Mouse (Mus musculus) hindbrain, embryonic 16.5 days (tissue): ENCODE data around the gene Mt1. TPM values are rescaled to one million over a fixed set of nuclear protein-coding genes. Genes with fewer than 3 reads are reported as not detected.
A peak's percentile ranks its signal among the peaks of the same experiment; 100 is the strongest.

Source experiments
- ATAC-seq: fragments of 200-750 bp; cut with Nextera tagmentation; 2 replicates; pipeline ENCODE4 v1.8.0; 2017; ENCODE audit warnings: moderate TSS enrichment, moderate library complexity
- H3K27ac ChIP-seq: fragments of 300-500 bp; sonication (generic); 2 replicates; pipeline ENCODE4 v1.5.1; 2014; ENCODE audit warnings: low read depth, mild to moderate bottlenecking, control low read depth, low read length, moderate library complexity
- H3K27me3 ChIP-seq: fragments of 300-500 bp; sonication (generic); replicated peaks from 2 replicates; pipeline ENCODE4 v1.6.1; 2014; ENCODE audit warnings: low read length; ENCODE audit not compliant: control insufficient read depth, insufficient read depth
- H3K36me3 ChIP-seq: fragments of 300-500 bp; sonication (generic); 2 replicates; pipeline ENCODE4 v1.6.1; 2014; ENCODE audit warnings: mild to moderate bottlenecking, low read length, moderate library complexity, mixed read lengths; ENCODE audit not compliant: control insufficient read depth, insufficient read depth
- H3K4me1 ChIP-seq: fragments of 300-500 bp; sonication (generic); 2 replicates; pipeline ENCODE4 v1.6.1; 2014; ENCODE audit warnings: low read depth, low read length; ENCODE audit not compliant: control insufficient read depth, insufficient read depth
- H3K4me2 ChIP-seq: fragments of 300-500 bp; sonication (generic); 2 replicates; pipeline ENCODE4 v1.6.1; 2014; ENCODE audit warnings: mild to moderate bottlenecking, low read length, control low read depth, moderate library complexity
- H3K4me3 ChIP-seq: fragments of 300-500 bp; sonication (generic); 2 replicates; pipeline ENCODE4 v1.5.1; 2014; ENCODE audit warnings: mild to moderate bottlenecking, low read length, control low read depth, moderate library complexity
- H3K9ac ChIP-seq: fragments of 300-500 bp; sonication (generic); 2 replicates; pipeline ENCODE4 v1.6.1; 2014; ENCODE audit warnings: low read depth, mild to moderate bottlenecking, control low read depth, low read length, moderate library complexity
- H3K9me3 ChIP-seq: fragments of 300-500 bp; sonication (generic); 2 replicates; pipeline ENCODE4 v1.6.1; 2014; ENCODE audit warnings: mild to moderate bottlenecking, low read length, moderate library complexity; ENCODE audit not compliant: control insufficient read depth
- WGBS: fragments of 180-500 bp; shearing (Covaris S2); extraction: QIAGEN DNeasy Blood & Tissue Kit; methylation state at CpG from one replicate; pipeline ENCODE4 v1.1.7; 2014; 5-methylcytosine and 5-hydroxymethylcytosine counted together
- polyA plus RNA-seq: library from polyadenylated mRNA; unstranded; fragments of >200 nt; fragmentation: Nextera tagmentation; extraction: Ambion mirVana; gene quantifications from 2 replicates; pipeline ENCODE4 v1.2.1, GENCODE M21; 2015

The Mt1 gene
- polyA plus RNA-seq, 1 experiment from 2014 or later = 210 TPM

GRCm38 (mm10) chr8:94192926-94193325 is 14.0 kb downstream of the Mt1 start:
- H3K36me3 ChIP-seq = no peaks in the 10 kb centered on the region
- no peaks in the 10 kb centered on the region for H3K4me1 ChIP-seq
- no peaks in the 10 kb centered on the region for H3K9me3 ChIP-seq
- H3K4me2 ChIP-seq = no peak overlapping the region
- H3K27me3 ChIP-seq = no peaks in the 10 kb centered on the region
- ATAC-seq = no peak
- no peak overlapping the region for H3K27ac ChIP-seq
- no peak overlapping the region for H3K9ac ChIP-seq
- no peak overlapping the region for H3K4me3 ChIP-seq
- WGBS = 70% methylated on average over 1 of the region's 1 CpGs

- Histone ChIP-seq H3K4me2 (no peak overlapping the region), H3K27ac (no peak overlapping the region), H3K36me3 (no peaks in the 10 kb centered on the region), H3K4me1 (no peaks in the 10 kb centered on the region), H3K9ac (no peak overlapping the region), H3K27me3 (no peaks in the 10 kb centered on the region), H3K4me3 (no peak overlapping the region), H3K9me3 (no peaks in the 10 kb centered on the region)
- 85% methylated on average over 7 of the region's 7 CpGs for WGBS
- no peak for ATAC-seq
Measured at GRCm38 (mm10) chr8:94194591-94195223, 15.8 kb downstream of the Mt1 start.

- peak; percentile 52 for ATAC-seq
- Histone ChIP-seq H3K9ac (no peak overlapping the region), H3K27me3 (no peaks in the 10 kb centered on the region), H3K27ac (no peak overlapping the region), H3K4me2 (peak overlapping the region; percentile 16; the same call in 1 of the 2 replicates), H3K36me3 (no peaks in the 10 kb centered on the region), H3K9me3 (no peaks in the 10 kb centered on the region), H3K4me1 (no peaks in the 10 kb centered on the region), H3K4me3 (no peak overlapping the region)
- 43% methylated on average over 10 of the region's 10 CpGs for WGBS
Measured at GRCm38 (mm10) chr8:94199202-94199869, 20.5 kb downstream of the Mt1 start.

- Histone ChIP-seq H3K4me1 (no peaks in the 10 kb centered on the region), H3K36me3 (no peaks in the 10 kb centered on the region), H3K4me3 (no peak overlapping the region), H3K27ac (no peak overlapping the region), H3K9me3 (no peaks in the 10 kb centered on the region), H3K4me2 (no peak overlapping the region), H3K27me3 (no peaks in the 10 kb centered on the region), H3K9ac (no peak overlapping the region)
- whole genome bisulfite sequencing = 69% methylated on average over 3 of the region's 3 CpGs
- ATAC-seq = no peak
Measured at GRCm38 (mm10) chr8:94204043-94204442, 25.2 kb downstream of the Mt1 start.

GRCm38 (mm10) chr8:94205736-94206135 is 26.9 kb downstream of the Mt1 start:
- H3K9me3 ChIP-seq = no peaks in the 10 kb centered on the region
- peak; percentile 56 for ATAC-seq
- H3K4me1 ChIP-seq = no peaks in the 10 kb centered on the region
- no peaks in the 10 kb centered on the region for H3K27me3 ChIP-seq
- H3K27ac ChIP-seq = no peak overlapping the region
- 20% methylated on average over 5 of the region's 5 CpGs for WGBS
- H3K4me2 ChIP-seq = no peak overlapping the region
- H3K9ac ChIP-seq = no peak overlapping the region
- H3K36me3 ChIP-seq = no peaks in the 10 kb centered on the region
- H3K4me3 ChIP-seq = no peak overlapping the region

DNA sequence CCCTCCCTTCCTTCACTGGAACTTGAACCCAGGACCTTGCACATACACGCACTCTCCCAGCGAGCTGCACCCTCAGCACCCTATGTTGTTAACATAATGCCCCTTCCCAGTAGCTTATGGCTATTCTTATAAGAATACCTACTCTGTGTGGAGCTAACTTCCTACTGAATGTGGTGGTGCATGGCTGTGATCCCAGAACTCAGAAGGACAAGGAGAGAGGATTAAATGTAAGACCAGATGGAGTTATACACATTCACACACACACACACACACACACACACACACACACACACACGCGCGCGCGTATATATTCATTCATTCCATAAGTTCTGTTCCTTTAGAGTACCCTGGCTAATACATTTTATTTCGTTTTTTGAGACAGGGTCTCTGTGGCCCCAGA is 27.4 kb downstream of the Mt1 start:
- H3K4me3 ChIP-seq = no peak overlapping the region
- 85% methylated on average over 8 of the region's 8 CpGs for WGBS
- H3K36me3 ChIP-seq = no peaks in the 10 kb centered on the region
- no peak overlapping the region for H3K4me2 ChIP-seq
- no peak overlapping the region for H3K9ac ChIP-seq
- ATAC-seq = no peak
- no peaks in the 10 kb centered on the region for H3K4me1 ChIP-seq
- H3K9me3 ChIP-seq = no peaks in the 10 kb centered on the region
- no peak overlapping the region for H3K27ac ChIP-seq
- H3K27me3 ChIP-seq = no peaks in the 10 kb centered on the region

GRCm38 (mm10) chr8:94207491-94207890 is 28.6 kb downstream of the Mt1 start:
- 69% methylated on average over 2 of the region's 2 CpGs for WGBS
- Histone ChIP-seq H3K4me2 (no peak overlapping the region), H3K4me1 (no peaks in the 10 kb centered on the region), H3K36me3 (no peaks in the 10 kb centered on the region), H3K9me3 (no peaks in the 10 kb centered on the region), H3K4me3 (no peak overlapping the region), H3K27ac (no peak overlapping the region), H3K27me3 (no peaks in the 10 kb centered on the region), H3K9ac (no peak overlapping the region)
- no peak for ATAC-seq

DNA sequence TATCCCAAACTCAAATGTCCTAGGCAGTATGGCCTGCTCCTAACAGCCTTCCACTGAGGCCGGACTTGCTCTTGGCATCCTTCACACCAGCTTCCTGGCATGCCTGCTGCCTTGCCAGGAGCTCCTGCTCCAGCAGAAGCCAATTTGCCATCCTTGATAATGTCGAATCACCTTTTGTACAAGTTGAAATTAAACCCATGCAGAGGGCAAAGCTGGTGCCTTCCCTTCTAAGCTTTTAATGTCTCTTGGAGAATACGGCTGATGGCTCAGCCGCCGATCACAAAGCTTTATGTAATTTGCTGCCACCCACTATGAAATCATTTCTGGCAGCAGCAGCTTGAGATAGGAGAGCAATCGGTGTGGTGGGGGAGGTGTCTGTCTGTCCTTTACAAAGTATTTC is 30.8 kb downstream of the Mt1 start:
- Histone ChIP-seq H3K36me3 (no peaks in the 10 kb centered on the region), H3K9me3 (no peaks in the 10 kb centered on the region), H3K27me3 (no peaks in the 10 kb centered on the region), H3K4me1 (peaks cover 3% of the 10 kb centered on the region; the same call in 1 of the 2 replicates), H3K9ac (no peak overlapping the region), H3K4me3 (no peak overlapping the region), H3K27ac (no peak overlapping the region), H3K4me2 (no peak overlapping the region)
- no peak for ATAC-seq
- WGBS = 68% methylated on average over 6 of the region's 6 CpGs

- Histone ChIP-seq H3K4me1 (peaks cover 6% of the 10 kb centered on the region), H3K36me3 (no peaks in the 10 kb centered on the region), H3K27ac (no peak overlapping the region), H3K4me2 (no peak overlapping the region), H3K9ac (no peak overlapping the region), H3K4me3 (no peak overlapping the region), H3K27me3 (no peaks in the 10 kb centered on the region), H3K9me3 (no peaks in the 10 kb centered on the region)
- ATAC-seq = no peak
- 68% methylated on average over 3 of the region's 3 CpGs for WGBS
Measured at GRCm38 (mm10) chr8:94210225-94210624, 31.3 kb downstream of the Mt1 start.
